Mouse (Mus musculus): ENCODE data around the gene Kcnab1.

Kcnab1 gene

DNA sequence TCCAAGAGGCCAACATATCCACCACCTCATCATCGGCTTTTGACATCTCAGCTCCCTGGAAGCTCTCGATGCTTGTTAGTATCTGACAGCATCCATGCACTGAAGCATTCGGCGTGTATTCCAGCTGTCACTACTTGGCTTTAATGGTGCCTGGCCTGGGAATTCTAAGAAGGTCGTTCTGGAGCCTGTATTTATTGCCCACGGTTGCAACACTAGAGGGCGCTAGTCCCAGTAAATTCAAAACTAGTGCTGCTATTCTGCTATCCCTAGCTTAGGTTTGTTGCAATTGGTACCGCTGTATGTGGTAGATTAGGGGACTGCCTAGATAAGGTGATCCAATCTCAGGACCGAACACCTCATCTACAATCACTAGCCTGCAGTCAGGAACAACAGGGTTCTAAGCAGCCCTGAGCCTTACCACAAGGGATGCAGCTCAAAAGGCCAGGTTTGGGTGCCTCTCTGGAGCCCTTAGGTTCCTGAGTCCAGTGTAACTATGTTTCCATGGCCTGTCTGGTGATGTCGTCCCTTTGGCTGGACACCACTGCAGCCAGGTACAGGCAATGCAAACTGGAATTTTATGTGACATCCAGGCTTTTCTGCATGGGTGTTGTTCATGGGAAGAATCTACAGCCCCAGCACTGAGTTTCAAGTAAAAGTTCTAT lies 208.8 kb downstream of the Kcnab1 start:
- DNase-seq (ENCODE audit: low spot score): peak; percentile 73

DNA sequence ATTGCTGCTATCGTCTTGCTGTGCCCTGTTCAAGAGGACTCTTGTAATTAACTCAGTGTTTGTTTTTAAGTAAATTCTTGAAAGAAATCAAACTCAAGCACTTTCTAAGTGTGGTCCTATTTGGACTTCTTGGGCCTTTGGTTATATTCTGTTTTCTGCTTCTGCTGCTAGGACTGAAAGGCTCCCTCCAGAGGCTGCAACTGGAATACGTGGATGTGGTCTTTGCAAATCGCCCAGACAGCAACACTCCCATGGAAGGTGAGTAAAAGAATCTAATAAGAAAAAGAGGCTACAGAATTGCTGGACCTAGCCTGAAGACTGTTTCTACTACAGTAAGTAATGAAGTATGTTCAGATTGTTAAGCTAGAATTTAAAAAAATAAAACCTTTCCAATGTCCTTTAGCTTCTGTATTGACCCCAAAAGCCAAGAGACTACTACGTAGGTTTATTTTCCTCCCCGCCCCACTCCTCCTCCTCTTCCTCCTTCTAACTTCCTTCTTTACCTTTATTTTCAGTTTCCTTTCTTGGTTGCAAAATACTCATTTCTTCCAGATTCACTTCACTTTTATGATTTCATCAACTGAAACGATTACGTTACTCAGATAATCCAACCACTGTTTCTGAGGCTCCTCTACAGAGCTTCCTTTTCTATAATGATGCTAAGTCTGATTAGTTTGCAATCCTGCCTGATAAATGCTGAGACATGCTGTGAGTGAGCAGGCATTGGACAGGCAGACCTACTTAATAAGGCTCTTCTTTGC lies 210.2 kb downstream of the Kcnab1 start:
- peak; percentile 32 for DNase-seq (ENCODE audit: low spot score)

GRCm38 (mm10) chr3:65320990-65321389 lies 211.8 kb downstream of the Kcnab1 start:
- DNase-seq (ENCODE audit: low spot score): no peak

- DNase-seq (ENCODE audit: low spot score): no peak
These were observed 213.0 kb downstream of the Kcnab1 start for GRCm38 (mm10) chr3:65321981-65322779.

- no peak for DNase-seq (ENCODE audit: low spot score)
These were observed 216.1 kb downstream of the Kcnab1 start for GRCm38 (mm10) chr3:65325254-65325653.

DNA sequence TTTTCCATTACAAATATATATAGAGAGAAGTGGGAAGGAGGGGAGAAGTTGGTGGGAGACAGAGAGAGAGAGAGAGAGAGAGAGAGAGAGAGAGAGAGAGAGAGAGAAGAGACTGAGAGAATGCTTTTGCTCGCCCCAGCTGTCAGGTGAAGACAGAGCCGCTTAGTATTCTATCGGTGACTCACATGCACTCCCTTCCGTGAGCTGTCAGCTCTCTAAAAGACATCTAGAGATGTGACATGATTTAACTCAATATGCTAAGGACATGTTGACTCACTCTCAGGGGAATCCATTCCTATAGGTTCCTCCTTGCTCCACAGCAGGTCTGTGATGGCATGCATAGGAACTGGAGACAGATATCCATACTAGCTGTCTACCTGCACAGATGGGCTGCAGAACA lies 219.6 kb downstream of the Kcnab1 start:
- no peak for DNase-seq (ENCODE audit: low spot score)

GRCm38 (mm10) chr3:65337835-65338464 lies 228.8 kb downstream of the Kcnab1 start:
- DNase-seq (ENCODE audit: low spot score): no peak

DNA sequence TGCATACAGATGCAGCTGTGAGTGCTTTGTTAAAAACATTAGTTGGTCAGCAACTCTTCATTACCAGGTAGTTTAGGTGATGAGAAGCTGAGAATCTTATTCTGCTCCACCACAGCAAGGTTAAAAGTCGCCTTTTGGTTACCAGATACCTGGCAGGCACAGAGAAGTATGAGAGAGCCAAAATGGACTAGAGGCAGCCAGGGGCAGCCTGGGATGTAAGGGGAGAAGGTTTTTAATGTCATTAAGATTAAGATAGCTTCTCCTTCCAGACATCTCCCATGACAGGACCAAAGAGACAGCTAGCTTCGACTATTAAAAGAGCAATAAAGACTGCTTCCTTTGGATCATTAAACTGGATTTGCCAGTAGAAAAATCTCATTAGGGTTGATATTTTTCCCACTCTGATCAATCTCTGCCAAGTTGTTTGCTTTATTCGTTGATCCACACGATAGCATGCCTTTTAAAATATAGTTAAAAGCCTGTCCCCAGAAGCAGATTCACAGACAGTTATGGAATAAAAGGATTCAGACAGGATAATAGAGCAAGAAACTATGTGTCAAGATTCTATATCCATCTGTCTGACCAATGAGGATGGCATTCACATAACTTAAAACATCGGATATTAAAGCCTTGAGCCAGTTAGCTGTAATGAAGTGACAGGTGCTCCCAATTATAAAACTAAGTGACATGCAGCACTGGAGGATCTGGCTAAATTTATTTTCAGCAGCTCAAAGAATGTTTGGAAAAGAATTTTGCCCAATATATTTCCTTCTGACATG lies 231.2 kb downstream of the Kcnab1 start:
- no peak for DNase-seq (ENCODE audit: low spot score)

DNA sequence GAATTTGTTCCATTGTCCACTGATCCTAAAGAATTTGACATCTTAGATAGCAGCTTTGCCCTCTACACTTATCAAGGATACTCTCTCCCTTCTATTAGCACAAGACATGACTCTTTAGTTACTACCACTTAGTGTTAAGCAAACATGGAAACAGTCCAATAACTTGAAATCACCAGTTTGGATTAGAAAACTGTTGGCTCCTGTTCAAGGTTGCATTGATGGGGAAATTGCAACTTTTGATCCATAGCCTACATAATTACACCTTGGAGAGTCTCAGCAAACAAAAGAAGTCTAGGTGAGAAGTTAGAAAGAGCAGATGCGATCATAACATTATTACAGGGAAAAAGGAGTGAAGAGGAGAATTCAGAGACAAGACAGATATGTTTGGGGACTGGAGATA lies 237.0 kb downstream of the Kcnab1 start:
- DNase-seq (ENCODE audit: low spot score): no peak

DNA sequence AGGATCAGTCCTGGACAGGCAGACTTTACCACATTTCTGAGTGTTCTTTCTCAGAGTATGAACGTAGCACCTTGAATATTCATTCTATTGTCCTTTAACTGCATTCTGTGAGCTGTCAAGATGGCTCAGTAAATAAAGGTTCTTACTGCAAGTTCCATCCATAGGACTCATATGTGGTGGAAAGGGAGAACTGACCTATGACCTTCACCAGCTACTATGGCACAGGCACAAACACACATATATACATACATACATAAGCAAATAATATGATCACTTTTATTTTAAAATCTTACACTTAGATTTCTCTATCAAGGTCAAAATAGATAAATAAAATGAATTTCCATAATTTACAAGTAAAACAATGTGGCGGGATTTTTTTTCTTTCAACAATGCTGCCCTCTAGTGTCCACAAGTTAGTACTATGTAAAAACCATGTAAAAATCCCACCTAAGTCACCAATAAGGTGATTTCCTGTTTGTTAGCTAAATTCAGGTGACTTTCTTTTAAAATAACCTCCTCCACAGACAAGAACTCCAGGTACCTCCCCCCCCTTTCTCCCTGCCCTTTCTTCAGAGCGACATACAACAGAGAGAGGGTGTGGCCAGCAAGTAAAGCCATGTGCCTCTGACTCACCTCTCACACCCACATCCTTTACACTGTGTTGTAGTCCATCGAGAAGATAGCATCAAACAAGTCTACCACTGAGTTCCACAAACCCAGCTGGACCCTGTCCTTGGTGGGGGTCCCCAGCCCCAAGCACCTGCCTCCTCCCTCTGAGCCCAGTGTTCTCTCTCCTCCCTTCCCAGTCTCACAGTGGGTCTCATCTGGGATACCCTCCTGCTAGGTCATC lies 243.3 kb downstream of the Kcnab1 start:
- peak; percentile 71 for DNase-seq (ENCODE audit: low spot score)

DNA sequence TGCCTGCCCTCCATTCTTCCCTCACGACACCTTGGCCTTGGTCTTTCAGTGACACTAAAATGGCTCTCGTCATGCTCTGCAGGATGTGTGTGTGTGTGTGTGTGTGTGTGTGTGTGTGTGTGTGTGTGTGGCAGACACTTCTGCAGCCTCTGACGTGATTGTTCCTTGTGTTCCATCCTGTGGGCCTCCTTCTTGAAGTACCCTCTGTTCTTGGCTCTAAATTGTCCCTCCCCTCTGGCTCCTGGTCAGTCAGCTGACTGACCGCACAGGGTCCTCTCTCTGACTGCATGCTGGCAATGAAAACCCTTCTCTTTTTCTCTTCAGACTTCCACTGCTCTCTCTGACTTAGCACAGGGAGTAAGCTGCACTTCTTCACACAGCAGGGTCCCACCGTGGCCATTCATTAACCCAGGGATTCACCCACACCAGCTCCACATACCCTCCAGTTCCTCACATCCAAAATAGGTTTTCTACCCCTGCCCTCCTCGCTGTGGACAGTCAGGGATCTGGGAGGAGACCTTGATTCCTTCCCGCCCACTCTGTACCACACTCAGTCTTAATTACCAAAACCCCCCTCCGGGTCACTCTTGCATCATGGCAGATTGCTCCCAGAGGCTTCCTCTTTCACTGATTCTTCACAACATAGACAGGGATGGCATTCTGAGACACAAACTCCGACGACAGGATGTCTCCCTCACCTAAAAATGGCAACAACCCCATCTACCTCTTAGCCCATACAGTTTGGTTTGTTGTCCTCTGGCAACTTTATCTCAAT lies 244.3 kb downstream of the Kcnab1 start:
- DNase-seq (ENCODE audit: low spot score): no peak

DNA sequence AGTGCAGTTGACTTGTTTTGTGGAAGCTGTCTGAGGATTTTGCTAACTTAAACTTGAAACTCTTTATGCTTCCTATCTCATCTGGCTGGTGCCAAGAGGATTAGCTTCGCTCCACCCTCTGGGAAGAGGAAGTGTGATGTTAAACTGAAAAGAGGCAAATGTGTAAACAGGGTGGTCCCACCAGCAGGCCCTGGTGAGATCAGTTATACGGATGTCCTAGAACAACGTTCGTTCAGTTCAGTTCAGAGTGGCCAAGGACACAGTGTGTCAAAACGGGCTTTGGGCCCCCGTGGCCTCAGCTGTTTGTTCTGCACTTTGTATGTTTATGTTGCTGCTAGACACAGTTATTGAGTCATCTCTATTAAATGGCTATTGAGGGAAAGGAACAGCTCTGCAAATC lies 246.3 kb downstream of the Kcnab1 start:
- no peak for DNase-seq (ENCODE audit: low spot score)

- DNase-seq (ENCODE audit: low spot score): peak; percentile 7
These were observed 249.1 kb downstream of the Kcnab1 start for GRCm38 (mm10) chr3:65358275-65358674.

DNA sequence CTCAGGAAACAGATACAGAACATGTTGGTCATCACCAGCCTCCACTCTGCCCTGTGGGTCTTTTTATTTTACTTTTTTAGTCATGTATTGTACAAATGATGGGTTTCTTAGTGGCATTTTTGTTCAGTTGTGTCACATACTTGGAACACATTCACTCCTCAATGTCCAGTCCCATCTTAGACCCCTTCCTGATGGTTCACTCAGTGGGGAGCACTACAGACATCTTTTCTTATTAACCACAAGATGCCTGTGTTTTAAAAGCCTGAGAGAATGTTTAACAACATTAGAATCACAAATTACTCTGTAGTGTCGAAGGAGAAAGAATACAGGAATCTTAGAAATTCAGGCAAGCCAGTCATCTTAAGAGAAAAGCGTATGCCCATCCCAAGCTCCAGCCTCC lies 249.7 kb downstream of the Kcnab1 start:
- no peak for DNase-seq (ENCODE audit: low spot score)

DNA sequence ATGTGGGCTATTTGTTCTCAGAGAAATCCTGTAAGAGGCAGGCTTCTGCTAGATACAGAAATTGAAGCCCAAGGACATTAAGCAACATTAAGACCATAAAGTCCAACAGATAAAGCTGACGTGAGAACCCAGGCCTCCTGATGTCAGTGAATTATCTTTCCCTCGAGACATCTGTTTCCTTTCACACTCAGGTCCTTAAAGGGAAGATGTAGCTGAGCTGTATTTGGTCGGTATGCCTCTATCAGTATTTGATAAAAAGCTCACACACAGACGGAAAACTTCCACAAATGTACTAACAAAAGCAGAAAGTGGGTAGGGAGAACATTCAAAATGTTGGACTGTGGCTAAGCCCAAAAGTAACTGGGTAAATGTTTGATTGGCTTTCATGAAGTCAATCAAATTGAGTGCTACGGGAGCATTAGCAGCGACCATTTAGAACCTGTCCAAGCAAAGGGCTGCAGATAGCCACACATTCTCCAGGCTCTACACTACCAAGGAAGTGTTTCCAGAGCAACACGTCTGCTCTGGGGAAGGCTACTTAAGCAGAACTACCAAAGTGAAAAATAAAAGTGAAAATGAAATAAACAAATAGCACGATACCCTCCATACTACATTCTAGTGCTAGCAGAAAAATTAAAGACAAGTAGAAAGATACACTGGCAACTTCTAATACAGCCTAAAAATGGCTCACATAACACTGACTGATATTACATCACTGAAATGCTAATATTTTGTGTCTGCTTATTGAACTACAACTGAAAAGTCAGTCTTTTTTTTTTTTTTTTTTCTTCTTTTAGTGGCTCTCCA lies 251.2 kb downstream of the Kcnab1 start:
- DNase-seq (ENCODE audit: low spot score): no peak

DNA sequence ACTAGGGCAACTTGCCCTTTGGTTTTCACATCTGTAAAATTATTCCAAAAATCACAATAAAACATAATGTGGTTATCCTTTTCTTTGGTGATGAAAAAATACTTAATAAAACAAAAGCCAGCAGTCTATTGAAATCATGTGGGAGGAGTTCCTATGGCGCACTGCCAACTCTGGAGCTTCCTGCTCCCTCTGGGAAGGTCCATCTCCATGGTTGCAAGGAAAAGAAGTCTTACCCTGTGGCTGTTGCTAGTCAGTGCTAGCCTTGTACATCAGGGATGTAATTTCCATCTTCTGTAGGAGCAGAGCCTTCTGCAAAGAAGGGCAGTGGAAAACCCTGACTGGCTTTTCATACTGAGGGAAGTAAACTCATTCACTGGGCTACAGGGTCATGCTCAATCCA lies 254.3 kb downstream of the Kcnab1 start:
- DNase-seq (ENCODE audit: low spot score): no peak

- DNase-seq (ENCODE audit: low spot score): no peak
These were observed 256.0 kb downstream of the Kcnab1 start for GRCm38 (mm10) chr3:65365184-65365583.

GRCm38 (mm10) chr3:65365921-65366710 lies 256.9 kb downstream of the Kcnab1 start:
- DNase-seq (ENCODE audit: low spot score): no peak

Measured in retina, embryonic 14.5 days (tissue).